Mouse (Mus musculus): Measurements from ENCODE around the gene Olfr44.
A peak's percentile ranks its signal among the peaks of the same experiment; 100 is the strongest.

Olfr44 gene

GRCm38 (mm10) chr9:39493895-39494294, at the start of gene Olfr44:
Gene Olfr44, minus strand, starts transcription at chr9:39493995.
- DNase-seq (ENCODE audit: low read depth, low spot score) = no peak

GRCm38 (mm10) chr9:39523616-39524285, 30.0 kb upstream of the Olfr44 start:
- DNase-seq (ENCODE audit: low read depth, low spot score) = no peak

- DNase-seq (ENCODE audit: low read depth, low spot score) = no peak
Measured at GRCm38 (mm10) chr9:39518595-39518994, 24.8 kb upstream of the Olfr44 start.

- no peak for DNase-seq (ENCODE audit: low read depth, low spot score)
Measured at GRCm38 (mm10) chr9:39515531-39515930, 21.7 kb upstream of the Olfr44 start, which contains the start of gene Olfr957. Gene Olfr957, minus strand, starts transcription at chr9:39515809.

- DNase-seq (ENCODE audit: low read depth, low spot score) = no peak
Measured at GRCm38 (mm10) chr9:39509412-39509811, 15.6 kb upstream of the Olfr44 start.

GRCm38 (mm10) chr9:39508998-39509397, 15.2 kb upstream of the Olfr44 start:
- peak; percentile 49 for DNase-seq (ENCODE audit: low read depth, low spot score)

GRCm38 (mm10) chr9:39471844-39472243, 22.0 kb downstream of the Olfr44 start, which contains the start of gene Olfr955:
Gene Olfr955, minus strand, starts transcription at chr9:39471944.
- no peak for DNase-seq (ENCODE audit: low read depth, low spot score)

GRCm38 (mm10) chr9:39456401-39456800, 37.4 kb downstream of the Olfr44 start, which contains the start of gene Olfr954:
Gene Olfr954, plus strand, starts transcription at chr9:39456701.
- no peak for DNase-seq (ENCODE audit: low read depth, low spot score)

All from brain, embryonic 18.5 days (tissue).